Mouse (Mus musculus): ENCODE results near the gene Ybx1. TPM values are rescaled to one million over a fixed set of nuclear protein-coding genes. Genes with fewer than 3 reads are reported as not detected.

The Ybx1 gene
- total RNA-seq, 2 experiments from 2014 or later, result 798 to 928 TPM

DNA sequence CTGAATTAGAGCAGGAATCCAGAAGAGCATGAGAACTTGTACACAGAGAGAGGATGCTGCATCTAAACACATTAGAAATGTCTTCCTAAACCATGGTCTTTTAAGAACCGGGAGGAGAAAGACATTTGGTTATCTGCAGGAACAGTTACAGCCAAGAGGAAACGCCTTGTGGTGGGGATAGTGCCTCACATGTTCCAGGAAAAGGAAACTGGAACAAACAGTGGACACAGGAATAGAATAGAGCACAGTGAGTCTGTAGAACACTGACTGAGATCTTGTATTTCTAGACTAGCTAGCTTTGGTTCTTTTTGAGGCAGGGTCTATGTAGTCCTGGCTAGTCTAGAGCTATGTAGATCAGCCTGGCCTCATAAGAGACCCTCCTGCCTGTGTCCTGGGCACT is 19.2 kb downstream of the Ybx1 start:
- DNase-seq (ENCODE audit: low spot score in 2 of 2), result no peak

DNA sequence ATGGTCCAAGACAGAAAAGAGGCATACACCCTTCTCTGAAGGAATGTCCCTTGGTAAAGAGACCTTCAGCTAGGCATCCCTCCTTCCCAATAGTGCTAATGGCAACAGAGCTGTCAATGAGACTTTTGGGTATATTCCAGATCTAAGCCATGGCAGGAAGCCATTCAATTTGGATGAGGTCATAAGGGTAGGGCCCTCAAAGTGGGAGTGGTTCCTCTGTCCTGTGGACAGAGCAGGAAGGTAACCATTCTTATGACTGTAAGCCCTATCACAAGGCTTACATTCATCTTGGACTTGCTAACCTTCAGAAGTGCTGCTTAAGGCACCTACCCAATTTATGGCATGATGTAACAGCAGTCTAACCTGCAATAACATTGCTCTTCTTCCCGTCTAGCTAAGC is 19.8 kb downstream of the Ybx1 start:
- no peak for DNase-seq (ENCODE audit: low spot score in 2 of 2)

DNA sequence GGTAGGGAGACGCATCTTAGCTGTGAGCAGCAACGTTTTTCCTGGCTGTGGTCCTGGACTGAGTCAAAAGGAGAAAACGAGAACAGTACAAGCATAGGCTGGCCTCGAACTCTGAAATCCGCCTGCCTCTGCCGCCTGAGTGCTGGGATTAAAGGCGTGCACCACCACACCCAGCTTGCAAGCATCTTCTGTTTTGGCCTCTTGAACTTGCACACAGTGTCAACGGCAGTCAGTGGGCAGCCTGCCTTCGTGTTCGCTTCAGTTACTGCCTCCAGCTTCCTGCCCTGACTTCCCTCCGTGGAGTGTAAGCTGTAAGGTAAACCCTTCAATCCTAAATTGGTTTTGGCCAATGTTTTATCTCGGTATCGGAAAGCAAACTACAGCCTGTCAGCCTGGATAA is 27.8 kb downstream of the Ybx1 start:
- no peak for DNase-seq (ENCODE audit: low spot score in 2 of 2)

DNA sequence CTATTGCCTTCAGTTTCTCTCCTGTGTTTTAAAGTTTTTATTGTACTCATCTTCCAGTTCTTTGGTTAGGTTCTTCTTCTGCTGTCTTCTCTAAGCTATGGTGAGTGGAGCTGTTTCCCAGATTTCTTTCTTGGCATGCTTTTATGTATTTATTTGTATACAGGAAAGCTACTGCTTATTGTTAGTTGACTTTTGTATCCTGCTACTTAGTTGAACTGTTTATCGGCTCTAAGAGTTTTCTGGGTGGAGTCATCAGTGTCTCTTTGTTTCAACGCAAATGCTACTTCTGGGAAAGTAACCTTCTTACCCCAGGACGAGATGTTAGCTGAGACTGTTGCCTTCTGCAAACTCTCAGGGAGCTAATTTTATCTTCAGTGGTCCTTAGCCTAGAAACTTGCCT is 30.9 kb downstream of the Ybx1 start:
- no peak for DNase-seq (ENCODE audit: low spot score in 2 of 2)

DNA sequence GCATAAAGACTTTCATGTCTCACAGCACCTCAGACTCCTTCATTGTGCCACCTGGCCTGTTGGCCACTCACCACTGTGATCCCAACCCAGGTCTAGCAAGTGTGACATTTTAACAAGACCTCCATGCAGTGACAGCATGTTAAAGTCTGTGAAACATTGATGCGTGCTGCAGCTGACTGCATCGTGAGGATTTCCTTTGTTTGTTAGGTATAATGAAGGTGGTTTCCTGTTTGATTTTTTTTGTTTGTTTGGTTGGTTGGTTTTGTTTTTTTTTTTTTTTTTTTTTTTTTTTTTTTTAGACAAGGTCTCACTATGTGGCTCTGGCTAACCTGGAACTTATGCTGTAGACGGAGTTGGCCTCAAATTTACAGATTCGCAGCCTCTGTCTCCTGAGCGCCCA is 31.9 kb downstream of the Ybx1 start:
- no peak for DNase-seq (ENCODE audit: low spot score in 2 of 2)

DNA sequence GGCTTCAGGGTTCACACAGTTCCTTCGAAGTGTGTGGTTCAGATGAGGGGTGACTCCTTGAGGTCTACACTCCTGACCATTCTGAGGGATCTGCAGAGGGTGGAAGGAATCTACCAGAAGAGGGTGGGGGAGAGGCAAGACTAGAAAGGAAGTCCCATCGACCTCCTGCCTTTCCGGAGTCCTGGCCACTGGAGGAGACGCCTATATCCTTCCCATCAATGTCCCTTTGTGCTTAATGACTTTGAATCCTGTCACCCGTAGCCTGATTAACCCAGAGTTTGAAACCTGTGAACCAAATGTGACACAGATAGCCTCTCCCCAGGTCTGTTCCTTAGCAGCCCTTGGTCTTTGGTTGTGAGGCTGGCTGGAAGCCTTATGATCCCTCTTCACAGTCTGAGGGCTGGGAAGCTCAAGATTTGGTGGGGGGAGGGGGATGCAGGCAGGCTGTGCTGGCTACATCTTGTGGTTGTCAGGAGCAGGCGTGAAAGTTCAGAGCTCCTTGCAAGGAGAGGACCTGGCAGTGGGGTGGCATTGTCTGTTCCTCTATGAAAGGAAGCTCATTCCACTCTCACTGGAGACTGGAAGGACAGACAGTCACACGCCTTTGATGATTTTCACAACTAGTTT is 33.2 kb downstream of the Ybx1 start:
- no peak for DNase-seq (ENCODE audit: low spot score in 2 of 2)

DNA sequence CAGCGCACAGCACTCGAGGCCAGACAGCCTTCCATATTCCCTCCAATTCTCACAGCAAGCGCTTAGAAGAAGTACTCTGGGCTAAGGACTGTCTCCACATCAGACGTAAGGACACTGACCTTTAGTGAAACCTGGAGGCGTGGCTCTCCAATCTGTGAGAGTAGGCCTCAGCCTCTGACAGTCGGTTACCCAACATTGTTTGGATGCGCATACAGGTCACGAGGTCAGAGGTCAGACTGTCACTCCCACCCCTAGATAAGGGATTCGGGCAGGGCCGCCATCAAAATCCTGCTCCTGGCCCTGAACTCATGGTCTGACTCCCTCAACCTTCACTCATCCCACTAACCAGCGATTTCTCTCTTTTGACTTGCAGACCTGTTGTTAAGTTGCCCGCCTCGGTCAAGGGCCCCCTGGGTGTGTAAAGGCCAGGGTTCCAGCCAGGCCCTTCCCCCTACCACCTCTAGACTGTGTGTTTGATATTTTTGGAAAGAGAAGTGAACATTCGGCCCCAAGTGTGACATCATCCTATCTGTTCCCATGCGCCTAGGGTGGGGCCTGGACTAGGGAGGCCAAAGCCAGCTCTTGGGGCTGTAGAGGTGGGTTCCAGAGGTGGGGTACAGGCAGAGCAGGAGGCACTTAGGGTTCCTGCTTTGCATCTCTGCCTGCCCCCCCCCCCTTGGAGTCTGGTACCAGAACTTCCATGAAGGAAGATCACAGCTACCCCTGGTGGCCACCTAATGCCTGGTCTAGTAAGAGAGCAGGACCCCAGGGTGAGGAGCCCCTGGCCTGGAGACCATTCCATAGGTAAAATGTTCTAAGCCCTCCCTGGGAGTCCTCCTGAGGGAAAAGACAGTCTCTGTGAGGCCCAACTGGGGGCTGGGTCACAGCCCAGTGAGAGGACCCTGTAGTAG is 34.8 kb downstream of the Ybx1 start:
- no peak for DNase-seq (ENCODE audit: low spot score in 2 of 2)

DNA sequence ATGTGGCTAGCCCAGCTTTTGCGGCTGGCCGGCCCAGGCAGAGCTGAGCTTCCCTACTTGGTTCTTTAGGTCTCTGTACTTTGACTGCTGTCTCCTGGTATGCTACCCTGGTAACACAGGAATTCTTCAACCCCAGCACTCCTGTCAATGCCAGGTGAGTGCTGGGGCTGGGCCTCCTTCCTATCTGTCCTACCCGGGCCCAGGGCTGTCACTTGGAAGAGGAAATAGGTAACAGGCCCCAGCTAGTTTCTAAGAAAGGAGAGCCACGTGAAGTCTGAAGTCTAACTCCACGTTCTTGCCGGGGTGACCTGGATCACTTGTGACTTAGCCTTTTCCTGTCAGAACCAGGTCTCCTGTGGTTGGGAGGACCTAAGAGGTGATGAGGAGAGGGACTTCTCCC is 37.3 kb downstream of the Ybx1 start:
- no peak for DNase-seq (ENCODE audit: low spot score in 2 of 2)

DNA sequence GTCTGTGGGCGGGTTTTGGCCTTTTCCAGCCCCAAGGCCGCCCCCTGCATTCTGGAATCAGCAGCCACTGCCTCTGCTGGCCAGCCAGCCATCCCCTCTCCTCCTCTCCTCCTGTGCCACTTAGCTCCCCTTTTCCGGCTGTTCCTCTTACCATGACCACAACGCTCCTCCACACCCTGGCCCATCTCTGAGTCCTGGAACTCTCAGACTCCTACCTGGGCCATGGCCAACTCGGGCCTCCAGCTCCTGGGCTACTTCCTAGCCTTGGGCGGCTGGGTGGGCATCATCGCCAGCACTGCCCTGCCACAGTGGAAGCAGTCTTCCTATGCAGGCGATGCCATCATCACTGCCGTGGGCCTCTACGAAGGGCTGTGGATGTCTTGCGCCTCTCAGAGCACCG is 39.1 kb downstream of the Ybx1 start, which contains the start of gene Cldn19:
TSS of gene Cldn19 (plus strand) at position 64 of the 400 bp plus-strand sequence.
- DNase-seq (ENCODE audit: low spot score in 2 of 2), result no peak

DNA sequence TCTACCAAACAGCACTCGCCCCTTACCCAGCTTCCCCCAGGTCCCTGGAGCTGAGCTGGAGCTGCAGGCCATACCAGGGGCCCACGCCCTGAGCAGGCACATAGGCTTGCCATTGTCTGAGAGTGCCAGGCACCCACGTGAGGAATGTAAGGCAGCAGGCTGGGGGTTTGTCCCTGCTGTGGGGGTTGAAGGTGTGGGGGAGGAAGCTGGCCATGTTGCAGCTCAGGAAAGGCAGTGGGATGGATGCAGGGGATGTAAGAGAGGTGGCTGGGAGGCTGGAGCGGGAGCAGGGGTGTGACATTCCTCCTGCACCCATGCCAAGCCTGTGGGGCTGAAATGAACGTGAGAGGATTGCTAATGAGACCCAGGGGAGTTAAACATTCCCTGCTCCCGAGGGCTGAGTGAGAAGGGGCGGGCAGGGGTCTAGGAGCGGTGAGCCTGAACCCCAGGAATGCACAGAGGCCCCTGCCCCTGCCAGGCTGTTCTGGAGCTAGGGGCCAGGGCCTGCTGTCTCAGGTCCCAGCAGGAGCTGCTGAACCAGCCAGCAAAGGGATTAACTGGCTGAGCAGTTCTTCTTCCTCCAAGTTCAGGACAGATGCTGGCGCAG is 40.3 kb downstream of the Ybx1 start:
- peak in 1 of 2 experiments; percentile 22 for DNase-seq (ENCODE audit: low spot score in 2 of 2)

DNA sequence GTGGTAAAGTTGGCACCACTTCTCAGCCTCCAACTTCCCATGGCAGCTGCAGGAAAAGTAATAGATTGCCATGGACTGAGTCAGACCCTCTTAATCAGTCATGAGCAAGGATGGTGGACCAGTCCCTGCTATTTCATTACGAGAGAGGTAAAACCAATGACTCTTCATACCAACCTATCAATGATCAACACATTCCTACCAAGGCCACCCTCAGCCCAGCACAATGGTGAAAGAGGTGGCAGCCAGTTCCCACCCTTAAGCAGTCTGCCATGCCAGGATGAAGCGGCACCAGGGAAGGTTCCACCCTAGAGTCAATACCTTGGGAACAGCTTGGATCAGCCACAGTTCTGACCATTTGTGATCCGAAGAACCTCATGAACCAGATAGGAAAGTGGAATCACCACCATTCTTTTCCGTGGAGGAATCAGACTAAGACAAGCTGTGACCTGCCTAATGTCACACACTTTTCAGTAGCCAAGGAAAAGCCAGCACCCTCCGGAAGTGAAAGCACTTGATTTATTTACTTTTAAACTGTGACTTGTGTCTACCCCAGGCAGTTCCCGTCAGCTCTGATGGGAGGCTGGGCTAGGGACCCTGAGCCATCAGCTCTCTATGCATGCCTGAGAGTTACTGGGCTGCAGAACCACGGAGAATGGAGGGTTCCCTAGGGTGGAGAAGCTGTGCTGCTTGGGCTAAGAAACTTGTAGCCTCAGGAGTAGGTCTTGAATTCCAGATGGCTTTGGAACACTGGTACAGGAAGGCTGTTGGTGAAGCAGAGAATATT is 42.2 kb downstream of the Ybx1 start:
- no peak for DNase-seq (ENCODE audit: low spot score in 2 of 2)

DNA sequence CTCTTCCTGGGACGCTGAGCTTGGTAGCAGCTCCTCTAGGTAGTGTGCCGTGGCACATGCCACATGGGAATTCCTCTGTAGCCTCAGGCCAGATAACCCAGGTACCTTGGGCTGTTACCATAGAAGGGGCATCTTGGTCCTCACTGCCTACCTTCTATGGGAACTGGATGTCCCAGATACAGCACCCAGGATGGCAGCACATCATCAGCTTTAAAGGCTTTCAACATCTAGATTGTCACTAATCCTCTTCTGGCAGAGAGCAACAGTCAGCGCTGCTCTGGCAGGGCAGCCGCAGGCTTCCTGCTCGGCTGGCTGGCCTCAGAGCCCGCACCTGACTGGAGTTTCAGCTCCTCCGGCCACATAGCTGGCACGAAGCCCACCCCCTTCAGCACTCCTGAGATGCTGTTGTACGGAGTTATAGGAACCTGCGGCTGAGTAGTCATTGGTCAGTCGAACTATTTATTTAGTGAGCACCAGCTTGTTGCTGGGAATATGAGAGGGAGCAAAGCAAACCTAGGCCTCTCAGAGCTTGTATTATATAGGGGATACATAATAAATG is 45.9 kb downstream of the Ybx1 start:
- DNase-seq (ENCODE audit: low spot score in 2 of 2), result no peak

DNA sequence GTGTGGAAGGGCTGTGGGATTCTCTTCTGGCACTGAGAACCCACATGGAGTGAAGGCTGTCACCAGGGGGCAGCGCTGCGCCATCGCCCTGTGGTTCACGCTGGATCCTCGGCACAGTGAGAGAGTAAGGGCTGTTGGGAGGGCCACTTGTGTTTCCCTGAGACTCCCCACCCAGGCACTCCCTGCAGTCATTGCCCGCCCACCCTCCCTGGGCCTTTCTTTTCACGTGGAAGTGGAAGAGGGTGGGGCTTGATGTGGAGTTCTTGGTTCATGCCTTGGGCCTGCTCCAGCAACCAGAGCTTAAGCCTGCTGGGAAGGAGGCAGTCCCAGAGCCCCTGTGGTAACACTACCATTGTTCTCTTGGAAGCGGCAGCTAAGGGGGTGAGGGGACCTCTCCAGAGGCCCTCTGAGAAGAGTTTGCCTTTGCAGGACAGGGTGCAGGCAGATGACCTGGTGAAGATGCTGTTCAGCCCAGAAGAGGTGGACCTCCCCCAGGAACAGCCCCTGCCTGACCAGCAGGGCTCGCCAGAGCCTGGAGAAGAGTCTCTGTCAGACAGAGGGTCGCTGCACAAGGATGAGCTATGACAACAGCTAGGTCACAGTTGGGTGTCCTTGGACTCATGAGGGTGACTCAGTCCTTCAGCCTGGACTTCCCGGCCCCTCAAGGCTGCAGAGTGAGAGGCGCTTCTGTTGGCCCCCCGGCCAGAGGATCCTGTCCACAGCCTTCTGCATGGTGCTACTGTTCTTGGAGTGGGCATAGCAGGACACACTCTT is 46.8 kb downstream of the Ybx1 start:
- DNase-seq (ENCODE audit: low spot score in 2 of 2), result peak; percentile 73 to 81

DNA sequence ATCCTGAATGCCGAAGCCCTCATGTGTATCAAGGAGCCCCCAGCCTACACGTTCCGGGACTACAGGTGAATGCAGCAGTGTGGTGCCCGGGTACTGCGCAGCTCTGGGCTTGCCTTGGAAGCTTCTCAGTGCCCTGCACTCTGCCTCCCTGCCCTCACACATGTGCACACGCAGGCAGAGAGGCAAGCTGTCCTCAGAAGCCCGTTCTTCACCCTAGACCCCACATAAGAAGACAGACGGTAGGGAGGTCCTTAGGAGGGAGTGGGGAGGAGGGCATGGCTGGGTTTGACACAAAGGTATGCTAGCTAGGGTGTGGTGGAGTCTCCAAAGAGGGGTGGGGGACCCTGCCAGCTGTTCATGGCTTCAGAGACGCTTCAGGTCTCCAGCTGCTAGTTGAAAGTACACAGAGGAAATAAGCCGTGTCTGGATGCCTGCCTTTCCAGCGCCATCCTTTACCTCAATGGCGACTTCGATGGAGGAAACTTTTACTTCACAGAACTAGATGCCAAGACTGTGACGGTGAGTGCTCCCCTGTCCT is 47.6 kb downstream of the Ybx1 start:
- DNase-seq (ENCODE audit: low spot score in 2 of 2), result no peak

DNA sequence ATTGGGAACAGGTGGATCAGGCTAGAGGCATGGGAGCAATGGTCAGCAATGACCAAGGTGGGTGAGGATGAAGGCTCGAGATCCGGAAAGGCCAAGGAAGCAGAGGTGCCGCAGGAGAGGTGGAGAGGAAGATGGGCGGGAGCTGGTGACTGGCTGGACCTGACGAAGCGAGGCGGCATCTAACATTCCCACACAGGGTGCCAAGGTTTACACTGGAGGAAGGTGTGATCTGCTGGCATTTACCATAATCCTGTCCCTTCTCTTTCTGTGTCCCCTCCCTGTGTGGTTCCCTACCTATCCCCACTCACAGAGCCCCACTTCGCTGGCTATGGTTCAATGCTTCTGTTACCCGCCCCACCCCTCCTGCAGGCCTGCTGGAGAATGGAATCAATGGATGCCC is 48.4 kb downstream of the Ybx1 start:
- no peak for DNase-seq (ENCODE audit: low spot score in 2 of 2)

DNA sequence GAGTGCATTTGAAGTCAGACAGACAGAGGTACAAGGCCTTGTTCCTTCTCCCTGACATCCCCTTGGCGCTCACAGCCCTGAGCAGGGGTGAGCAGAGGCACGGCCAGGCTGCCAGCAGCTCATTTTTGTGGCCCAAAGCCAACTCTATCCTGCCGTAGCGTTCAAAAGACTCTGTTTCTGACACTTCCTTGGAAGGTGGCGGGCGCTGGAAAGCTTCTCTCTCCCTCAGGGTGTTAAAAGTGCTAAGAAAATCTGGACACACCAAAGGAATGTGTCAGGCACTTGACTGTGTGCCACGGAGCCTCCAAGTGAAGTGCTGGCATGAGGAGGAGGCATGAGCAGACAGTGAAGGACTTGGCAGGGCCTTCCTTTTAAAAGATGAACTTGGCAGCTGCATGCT is 48.8 kb downstream of the Ybx1 start:
- DNase-seq (ENCODE audit: low spot score in 2 of 2), result no peak

DNA sequence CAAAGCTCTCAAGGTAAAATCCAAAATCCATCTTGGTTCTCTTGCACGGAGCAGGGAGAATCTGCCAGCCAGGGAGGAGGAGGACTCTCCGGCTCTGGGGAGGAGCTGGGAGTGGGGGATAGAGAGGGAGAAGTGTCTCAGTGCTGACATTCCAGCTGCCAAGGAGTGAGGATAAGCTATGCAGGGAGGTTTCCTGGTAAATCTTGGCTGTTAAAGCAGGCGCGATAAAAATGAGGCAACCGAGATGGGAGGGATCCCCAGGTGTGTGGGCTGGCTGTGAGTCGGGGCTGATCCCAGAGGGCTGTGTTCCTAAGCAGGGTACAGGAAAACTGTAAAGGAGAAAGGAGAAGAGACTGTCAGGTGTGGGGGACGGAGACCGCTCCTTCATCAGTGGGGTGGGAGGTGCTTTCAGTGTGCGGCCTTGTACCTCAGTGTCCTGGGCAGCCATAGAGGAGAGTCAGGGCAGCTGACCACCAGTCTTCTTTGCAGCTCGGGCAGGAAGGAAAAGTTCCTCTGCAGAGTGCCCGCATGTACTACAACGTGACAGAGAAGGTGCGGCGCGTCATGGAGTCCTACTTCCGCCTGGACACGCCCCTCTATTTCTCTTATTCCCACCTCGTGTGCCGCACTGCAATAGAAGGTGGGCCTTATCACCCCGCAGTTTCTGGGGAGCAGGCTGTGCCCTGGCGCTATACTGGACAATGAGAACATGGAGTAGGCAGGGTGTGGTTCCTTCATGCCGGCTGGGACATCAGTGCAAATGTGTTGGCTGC is 49.8 kb downstream of the Ybx1 start:
- DNase-seq (ENCODE audit: low spot score in 2 of 2), result no peak

DNA sequence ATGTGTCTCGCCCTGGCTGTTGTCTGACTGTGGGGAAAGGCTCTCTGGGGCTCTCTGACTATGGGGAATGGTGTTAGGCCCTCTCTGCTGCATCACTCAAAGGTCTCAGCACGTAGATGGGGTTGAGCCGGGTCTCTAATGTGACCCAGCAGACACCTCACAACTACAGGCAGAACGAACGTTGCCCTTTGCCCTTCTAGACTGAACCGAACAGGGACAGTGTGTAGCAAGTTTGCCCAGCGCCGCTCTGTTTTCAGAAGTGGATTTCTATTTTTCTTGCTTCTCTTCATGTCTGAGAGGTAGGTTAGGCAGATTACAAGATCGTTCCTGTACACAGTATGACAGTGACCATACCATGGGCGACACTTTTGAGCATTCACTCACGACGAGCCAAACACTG is 51.8 kb downstream of the Ybx1 start:
- DNase-seq (ENCODE audit: low spot score in 2 of 2), result no peak

DNA sequence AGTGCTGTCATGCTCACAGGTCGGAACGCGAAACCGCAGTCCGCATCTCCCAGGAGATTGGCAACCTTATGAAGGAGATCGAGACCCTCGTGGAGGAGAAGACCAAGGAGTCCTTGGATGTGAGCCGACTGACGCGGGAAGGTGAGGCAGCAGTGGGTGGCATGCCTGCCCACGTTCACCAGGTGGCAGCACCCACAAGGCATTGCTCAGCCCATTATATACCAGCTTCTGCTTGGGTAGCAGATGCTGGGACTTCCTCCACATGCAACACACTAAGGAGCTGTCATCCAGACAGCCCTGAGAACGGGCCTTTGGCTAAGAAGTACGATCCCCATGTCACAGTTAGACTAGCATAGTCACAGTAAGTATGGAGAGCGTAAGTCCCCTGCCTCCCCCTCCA is 52.7 kb downstream of the Ybx1 start:
- DNase-seq (ENCODE audit: low spot score in 2 of 2), result peak; percentile 53 to 66
